Mouse (Mus musculus) kidney, postnatal 10 days (tissue): ENCODE measurements around the gene Lims1.

Source experiments
- DNase-seq: peaks from one replicate; pipeline ENCODE4 v3.0.0; 2021; ENCODE audit warnings: mixed read lengths

The Lims1 gene

DNA sequence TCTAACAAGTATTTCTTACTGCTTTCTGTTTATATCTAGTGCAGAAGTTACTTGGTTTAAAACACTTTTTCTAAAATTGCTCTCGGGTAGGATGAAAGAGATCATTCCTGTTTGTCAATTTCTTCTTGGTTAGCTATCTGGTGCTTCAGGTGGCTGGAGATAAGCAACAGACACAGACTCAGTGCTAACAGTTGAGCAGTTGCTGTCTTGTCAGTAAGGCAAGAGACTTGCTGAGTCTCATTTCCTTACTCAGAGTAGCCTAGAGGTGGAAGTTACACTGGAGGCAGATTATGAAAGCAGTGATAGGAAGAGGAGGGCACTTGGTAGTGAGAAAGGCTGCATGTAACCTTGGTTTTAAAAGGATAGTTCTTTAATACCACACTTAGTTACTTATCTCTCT lies 128.9 kb downstream of the Lims1 start:
- DNase-seq: no peak

- DNase-seq: no peak
Observed at GRCm38 (mm10) chr10:58459896-58460295, 136.6 kb downstream of the Lims1 start.
